Mouse (Mus musculus): ENCODE measurements around the gene Cep112. TPM values are rescaled to one million over a fixed set of nuclear protein-coding genes. Genes with fewer than 3 reads are reported as not detected.

The Cep112 gene
- polyA plus RNA-seq (2012; rRNA removed) = 9.0 and 10.5 TPM in 2 replicates

DNA sequence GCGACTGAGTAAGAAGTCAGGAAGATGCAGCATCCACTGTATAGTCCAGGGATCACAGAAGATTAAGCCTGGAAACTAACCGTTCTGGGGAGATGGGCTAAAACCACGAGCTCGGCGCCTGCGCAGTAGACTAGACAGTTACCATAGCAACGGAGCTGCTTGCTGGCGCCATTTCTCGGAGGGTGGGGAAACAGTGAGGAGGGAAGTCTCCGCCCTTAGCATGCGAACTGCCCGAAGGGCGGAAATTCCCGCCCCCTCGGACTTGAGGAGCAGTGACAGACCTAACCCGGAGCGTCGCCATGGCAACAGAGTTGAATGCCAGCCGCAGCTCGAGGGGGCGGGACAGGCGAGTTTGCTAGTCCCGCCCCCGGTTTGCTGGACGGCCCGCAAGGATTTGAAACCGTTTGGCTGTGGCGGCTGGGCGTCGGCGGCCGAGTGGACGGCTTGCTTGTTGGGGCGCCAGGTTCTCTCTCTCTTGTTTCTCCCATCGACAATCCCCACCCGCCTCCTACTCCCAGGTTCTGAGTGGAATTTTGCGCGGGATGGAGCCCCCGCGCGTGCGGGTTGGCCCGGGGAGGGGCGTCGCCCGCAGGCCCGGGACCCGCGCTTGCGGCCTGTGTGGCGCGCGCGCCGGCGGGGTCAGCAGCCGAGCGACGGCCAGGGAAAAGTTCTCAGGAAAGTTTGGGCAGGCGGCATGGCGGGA is at the start of gene Cep112:
TSS of gene Cep112 (plus strand) at position 304 of the 703 bp plus-strand sequence.

Other genes with a start within 250 kb of the Cep112 start
- 0.21 and 0.36 TPM in 2 replicates for gene Apoh, start 81.8 kb upstream of the Cep112 start, polyA plus RNA-seq (2012; rRNA removed)
- gene Prkca, start 81.3 kb upstream of the Cep112 start, polyA plus RNA-seq (2012; rRNA removed) = 18.8 and 20.8 TPM in 2 replicates

Data from central nervous system, embryonic 18 days (tissue).